Mouse (Mus musculus) limb, embryonic 12.5 days (tissue): ENCODE measurements at regions not wholly inside any gene's neighbourhood (a gene's known extent, or its start where the extent isn't known, plus 50 kb on each side); places are given as distances from the start of the nearest gene placed in this dataset.

Experiments used
- ATAC-seq: fragments of 200-750 bp; cut with Nextera tagmentation; 2 replicates; pipeline ENCODE4 v1.8.0; 2017; ENCODE audit warnings: low read depth, moderate TSS enrichment; ENCODE audit not compliant: insufficient number of reproducible peaks, insufficient read depth, low FRiP score, low TSS enrichment
- H3K27ac ChIP-seq: fragments of 300-500 bp; sonication (generic); 2 replicates; pipeline ENCODE4 v1.5.1; 2016; ENCODE audit warnings: mild to moderate bottlenecking, moderate library complexity
- H3K27me3 ChIP-seq: fragments of 300-500 bp; sonication (generic); 2 replicates; pipeline ENCODE4 v1.6.1; 2016; ENCODE audit warnings: mild to moderate bottlenecking, moderate library complexity
- H3K36me3 ChIP-seq: fragments of 300-500 bp; sonication (generic); 2 replicates; pipeline ENCODE4 v1.6.1; 2016; ENCODE audit warnings: mild to moderate bottlenecking, moderate library complexity
- H3K4me1 ChIP-seq: fragments of 300-500 bp; sonication (generic); replicated peaks from 2 replicates; pipeline ENCODE4 v1.6.1; 2016
- H3K4me2 ChIP-seq: fragments of 300-500 bp; sonication (generic); 2 replicates; pipeline ENCODE4 v1.6.1; 2016; ENCODE audit warnings: mild to moderate bottlenecking, moderate library complexity
- H3K4me3 ChIP-seq: fragments of 300-500 bp; sonication (generic); replicated peaks from 2 replicates; pipeline ENCODE4 v1.5.1; 2016; ENCODE audit warnings: mild to moderate bottlenecking
- H3K9ac ChIP-seq: fragments of 300-500 bp; sonication (generic); replicated peaks from 2 replicates; pipeline ENCODE4 v1.6.1; 2016; ENCODE audit warnings: mild to moderate bottlenecking, moderate library complexity
- H3K9me3 ChIP-seq: fragments of 300-500 bp; sonication (generic); 2 replicates; pipeline ENCODE4 v1.6.1; 2016; ENCODE audit warnings: mild to moderate bottlenecking, moderate library complexity
- WGBS: fragments of 180-500 bp; shearing (Covaris S2); methylation state at CpG from one replicate; pipeline ENCODE4 v1.1.7; 2016; 5-methylcytosine and 5-hydroxymethylcytosine counted together

DNA sequence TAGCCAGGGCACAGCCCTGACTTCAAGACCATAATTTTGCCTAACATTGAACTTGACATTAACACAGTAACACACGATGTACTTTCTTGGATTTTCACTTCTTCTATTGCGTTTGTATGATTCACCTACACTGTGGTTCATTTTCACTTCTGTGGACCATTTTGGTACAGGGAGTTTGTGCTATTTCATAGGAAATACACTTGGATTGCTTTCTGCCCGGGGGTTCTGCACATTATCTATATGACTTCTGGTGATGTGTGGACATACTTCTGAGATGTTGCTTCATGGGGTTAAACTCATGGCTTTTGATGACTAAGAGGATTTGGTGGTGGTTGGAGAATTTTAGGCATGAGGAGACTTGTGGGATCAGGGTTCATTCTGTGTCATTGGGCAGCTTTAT lies 640.4 kb upstream of the Gm19410 start:
- Histone ChIP-seq H3K36me3 (no peaks in the 10 kb centered on the region), H3K27me3 (no peaks in the 10 kb centered on the region), H3K9ac (no peak overlapping the region), H3K9me3 (no peaks in the 10 kb centered on the region), H3K4me3 (no peak overlapping the region), H3K27ac (no peak overlapping the region), H3K4me1 (peaks cover 3% of the 10 kb centered on the region; the same call in 1 of the 2 replicates), H3K4me2 (no peak overlapping the region)
- ATAC-seq: no peak
- 91% methylated on average over 3 of the region's 3 CpGs for WGBS

DNA sequence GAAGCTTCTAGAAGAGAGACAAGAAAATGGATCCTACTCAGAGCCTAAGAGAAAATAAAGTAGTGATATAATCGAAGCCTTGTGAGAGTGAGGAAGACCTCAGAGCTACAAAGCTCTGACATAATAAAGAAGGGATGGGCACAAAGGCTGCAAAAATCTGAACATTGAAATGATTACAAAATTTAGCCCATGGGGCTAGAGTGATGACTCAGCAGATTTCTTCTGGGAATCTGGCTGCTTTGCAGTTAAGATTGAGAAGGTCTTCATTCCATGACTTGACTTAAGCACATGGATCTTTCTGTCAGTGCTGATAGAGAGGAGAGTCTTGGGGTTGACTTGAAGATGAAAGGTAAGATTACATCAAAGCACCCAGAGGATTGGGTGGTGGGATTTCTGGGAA lies 633.3 kb upstream of the Gm19410 start:
- ATAC-seq: no peak
- Histone ChIP-seq H3K36me3 (no peaks in the 10 kb centered on the region), H3K4me1 (no peaks in the 10 kb centered on the region), H3K9me3 (no peaks in the 10 kb centered on the region), H3K9ac (no peak overlapping the region), H3K4me2 (no peak overlapping the region), H3K4me3 (no peak overlapping the region), H3K27ac (no peak overlapping the region), H3K27me3 (no peaks in the 10 kb centered on the region)
- 87% methylated on average over 1 of the region's 1 CpGs for WGBS

DNA sequence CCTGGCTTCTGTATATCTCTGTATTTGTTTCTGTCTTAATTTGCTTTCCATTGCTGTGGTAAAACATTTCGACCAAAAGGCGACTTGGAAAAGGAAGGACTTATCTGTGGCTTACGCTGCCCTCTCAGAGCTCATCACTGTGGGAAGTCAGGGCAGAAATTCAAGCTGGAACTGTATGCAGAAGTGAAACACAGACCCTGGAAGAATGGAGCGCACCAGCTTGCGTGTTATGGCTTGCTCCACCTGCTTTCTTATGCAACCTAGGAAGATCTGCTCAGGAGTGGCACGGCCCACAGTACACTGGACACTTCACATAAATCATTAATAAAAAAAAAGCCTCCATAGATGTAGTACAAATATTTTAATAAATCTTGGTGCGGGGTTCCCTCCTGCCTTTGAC lies 630.0 kb upstream of the Gm19410 start:
- 80% methylated on average over 7 of the region's 7 CpGs for WGBS

DNA sequence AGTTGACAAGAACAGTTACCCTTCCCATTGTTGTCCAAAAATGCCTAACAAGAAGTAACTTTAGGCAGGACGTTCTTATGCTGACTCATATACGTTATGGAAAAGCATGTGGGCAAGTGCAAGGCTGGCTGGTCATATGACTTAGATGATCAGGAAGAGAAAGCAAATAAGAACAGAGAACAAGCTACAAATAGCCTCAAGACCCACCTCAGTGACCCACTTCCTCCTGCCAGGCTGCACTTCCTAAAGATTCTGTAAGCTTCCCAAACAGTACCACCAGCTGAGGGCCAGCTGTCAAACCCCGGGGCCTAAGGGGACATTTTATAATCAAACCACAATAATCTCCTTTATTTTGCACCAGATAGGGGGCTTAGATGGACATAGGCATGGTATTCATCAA lies 628.9 kb upstream of the Gm19410 start:
- H3K4me1 ChIP-seq: no peaks in the 10 kb centered on the region
- 89% methylated on average over 3 of the region's 3 CpGs for WGBS
- H3K36me3 ChIP-seq: no peaks in the 10 kb centered on the region
- H3K27me3 ChIP-seq: no peaks in the 10 kb centered on the region
- ATAC-seq: no peak
- H3K9ac ChIP-seq: no peak overlapping the region
- no peak overlapping the region for H3K27ac ChIP-seq
- no peak overlapping the region for H3K4me2 ChIP-seq
- H3K4me3 ChIP-seq: no peak overlapping the region
- H3K9me3 ChIP-seq: no peaks in the 10 kb centered on the region

More for the DNA sequence above, 630.0 kb upstream of the Gm19410 start:
- no peak overlapping the region for H3K27ac ChIP-seq
- no peak overlapping the region for H3K9ac ChIP-seq
- no peaks in the 10 kb centered on the region for H3K27me3 ChIP-seq
- H3K4me3 ChIP-seq: no peak overlapping the region
- H3K9me3 ChIP-seq: no peaks in the 10 kb centered on the region
- H3K4me2 ChIP-seq: no peak overlapping the region
- no peaks in the 10 kb centered on the region for H3K36me3 ChIP-seq
- ATAC-seq: no peak
- H3K4me1 ChIP-seq: no peaks in the 10 kb centered on the region

DNA sequence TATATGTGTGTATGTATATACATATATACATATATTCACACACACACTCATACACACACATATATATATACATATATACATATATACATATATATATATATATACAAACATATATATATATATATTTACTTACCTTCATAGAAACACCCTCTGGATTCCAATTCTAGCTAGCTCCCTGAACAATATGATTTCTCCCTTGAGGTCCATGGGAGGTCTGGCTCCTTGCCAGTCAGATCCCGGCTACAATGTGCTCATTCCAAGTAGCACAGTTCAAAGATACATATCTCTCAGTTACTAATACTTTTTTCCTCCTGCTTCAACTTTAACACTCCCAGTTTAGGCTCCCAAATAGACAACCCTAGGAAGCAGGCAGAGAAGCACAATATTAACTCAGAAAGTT lies 624.8 kb upstream of the Gm19410 start:
- WGBS: 91% methylated on average over 1 of the region's 1 CpGs
- Histone ChIP-seq H3K27me3 (no peaks in the 10 kb centered on the region), H3K36me3 (no peaks in the 10 kb centered on the region), H3K4me2 (no peak overlapping the region), H3K4me1 (0 out of 2 replicates have a peak, but pooled peaks cover 5% of the 10 kb centered on the region), H3K4me3 (no peak overlapping the region), H3K27ac (no peak overlapping the region), H3K9me3 (no peaks in the 10 kb centered on the region), H3K9ac (no peak overlapping the region)
- no peak for ATAC-seq

DNA sequence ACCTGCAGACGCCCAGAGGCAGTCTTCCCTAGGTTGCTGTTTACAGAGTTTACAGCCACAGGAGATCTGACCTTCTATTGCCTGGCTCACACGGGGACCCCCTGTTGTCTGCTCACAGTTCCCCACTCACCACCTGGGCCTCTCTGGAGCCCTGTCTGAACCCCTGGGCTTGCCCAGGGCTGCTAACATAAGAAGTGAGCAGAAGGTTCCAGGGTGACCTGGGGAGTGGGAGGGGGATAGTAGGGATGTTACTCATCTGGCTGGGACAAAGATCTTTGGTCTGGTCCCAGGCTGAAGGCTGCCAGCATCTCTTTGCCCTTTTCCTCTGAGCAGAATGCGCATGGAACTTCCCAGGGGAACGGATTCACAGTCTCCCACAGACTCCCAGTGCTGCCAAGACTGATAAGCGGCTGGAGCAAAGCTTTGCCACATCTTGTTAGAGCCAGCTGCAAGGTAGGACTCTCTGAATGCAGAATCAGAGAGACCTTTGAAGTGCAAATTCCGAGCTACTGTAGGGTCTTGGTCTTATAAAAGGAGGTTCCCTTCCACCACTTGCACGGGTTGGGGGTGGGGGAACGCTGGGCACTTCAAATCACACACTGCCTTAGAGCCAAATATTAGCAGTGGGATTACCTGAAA lies 622.5 kb upstream of the Gm19410 start:
- 0 out of 2 replicates have a peak, but pooled peaks cover 5% of the 10 kb centered on the region for H3K4me1 ChIP-seq
- no peak overlapping the region for H3K4me2 ChIP-seq
- no peak overlapping the region for H3K27ac ChIP-seq
- no peak overlapping the region for H3K9ac ChIP-seq
- no peak overlapping the region for H3K4me3 ChIP-seq
- 21% methylated on average over 8 of the region's 8 CpGs for WGBS
- H3K9me3 ChIP-seq: no peaks in the 10 kb centered on the region
- no peak for ATAC-seq
- no peaks in the 10 kb centered on the region for H3K36me3 ChIP-seq
- H3K27me3 ChIP-seq: no peaks in the 10 kb centered on the region

DNA sequence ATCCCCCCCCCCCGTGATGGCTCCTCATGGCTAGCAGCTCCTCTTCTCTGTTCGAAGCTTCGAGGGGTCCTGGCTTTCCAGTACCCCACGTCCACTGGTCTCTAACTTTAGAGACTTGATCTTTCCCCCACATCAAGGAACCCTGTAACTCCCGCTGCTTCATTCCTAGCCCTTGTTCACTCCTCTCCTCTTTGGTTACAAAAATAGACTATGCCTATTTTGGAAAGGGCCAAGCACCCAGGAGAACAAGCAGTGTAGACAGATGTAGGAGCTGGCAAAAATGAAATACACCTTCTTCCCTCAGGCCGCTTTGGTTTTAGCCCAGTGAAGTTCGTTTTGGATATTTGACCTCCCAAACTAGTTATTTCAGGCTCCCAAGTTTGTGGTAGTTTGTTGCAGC lies 621.9 kb upstream of the Gm19410 start:
- Histone ChIP-seq H3K36me3 (no peaks in the 10 kb centered on the region), H3K9ac (no peak overlapping the region), H3K4me2 (no peak overlapping the region), H3K4me1 (0 out of 2 replicates have a peak, but pooled peaks cover 5% of the 10 kb centered on the region), H3K27ac (no peak overlapping the region), H3K4me3 (no peak overlapping the region), H3K27me3 (no peaks in the 10 kb centered on the region), H3K9me3 (no peaks in the 10 kb centered on the region)
- no peak for ATAC-seq
- WGBS: 50% methylated on average over 7 of the region's 7 CpGs

DNA sequence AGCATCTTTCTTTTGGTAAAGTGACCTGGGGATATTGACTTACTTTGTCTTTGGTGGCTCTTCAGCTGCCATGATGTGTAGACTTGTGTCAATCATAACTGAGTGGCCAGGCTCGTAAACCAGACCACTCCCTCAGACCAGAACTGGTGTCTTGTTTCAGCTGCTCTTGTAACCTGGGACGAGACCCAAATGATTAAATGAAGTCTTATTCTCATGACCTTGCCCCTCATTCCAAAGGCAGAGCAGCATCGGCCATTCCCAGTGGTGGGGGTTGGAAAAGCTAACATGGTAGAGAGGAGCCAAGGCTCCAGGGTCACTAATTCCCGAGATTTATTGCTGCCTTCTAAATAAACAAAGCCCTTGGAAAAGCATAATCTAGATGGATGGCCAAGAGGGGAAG lies 621.2 kb upstream of the Gm19410 start:
- Histone ChIP-seq H3K27me3 (no peaks in the 10 kb centered on the region), H3K9ac (no peak overlapping the region), H3K4me3 (no peak overlapping the region), H3K9me3 (no peaks in the 10 kb centered on the region), H3K27ac (no peak overlapping the region), H3K4me2 (no peak overlapping the region), H3K4me1 (0 out of 2 replicates have a peak, but pooled peaks cover 5% of the 10 kb centered on the region), H3K36me3 (no peaks in the 10 kb centered on the region)
- no peak for ATAC-seq
- WGBS: 31% methylated on average over 4 of the region's 4 CpGs

DNA sequence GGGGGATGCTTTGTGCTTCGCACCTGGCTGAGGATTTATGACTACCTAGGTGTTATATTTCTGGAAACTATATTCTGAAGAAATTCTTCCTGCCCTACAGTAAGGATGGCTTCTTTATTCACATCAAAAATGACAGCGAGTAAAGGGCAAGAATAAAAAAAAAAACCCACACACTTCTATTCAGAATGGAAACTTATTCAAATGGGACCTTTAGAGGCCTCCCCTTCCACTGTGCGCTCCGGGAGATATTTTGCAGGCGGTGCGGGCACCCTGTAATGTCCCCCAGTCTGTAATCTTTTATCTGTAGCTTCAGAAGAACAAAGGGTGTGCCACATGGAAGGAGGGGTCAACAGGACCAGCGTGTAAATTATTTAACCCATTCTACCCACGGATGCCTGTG lies 618.1 kb upstream of the Gm19410 start:
- Histone ChIP-seq H3K9ac (no peak overlapping the region), H3K9me3 (no peaks in the 10 kb centered on the region), H3K27me3 (no peaks in the 10 kb centered on the region), H3K36me3 (no peaks in the 10 kb centered on the region), H3K4me2 (no peak overlapping the region), H3K27ac (no peak overlapping the region), H3K4me1 (0 out of 2 replicates have a peak, but pooled peaks cover 5% of the 10 kb centered on the region), H3K4me3 (no peak overlapping the region)
- no peak for ATAC-seq
- WGBS: 93% methylated on average over 8 of the region's 8 CpGs

DNA sequence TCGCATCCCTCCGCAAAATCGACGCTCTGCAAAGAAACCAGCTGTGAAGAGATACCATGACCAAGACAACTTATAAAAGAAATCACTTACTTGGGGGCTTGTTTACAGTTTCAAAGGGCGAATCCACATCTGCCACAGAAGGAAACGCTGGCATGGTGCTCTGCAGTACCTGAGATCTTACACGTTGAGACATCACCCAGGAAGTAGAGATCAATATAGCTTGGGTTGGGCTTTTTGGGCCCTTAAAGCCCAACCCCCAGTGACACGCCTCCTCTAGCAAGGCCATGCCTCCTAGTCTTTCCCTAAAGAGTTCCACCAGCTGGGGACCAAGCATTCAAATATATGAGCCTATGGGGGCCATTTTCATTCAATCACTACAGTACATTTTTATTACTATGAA lies 617.6 kb upstream of the Gm19410 start:
- Histone ChIP-seq H3K4me3 (no peak overlapping the region), H3K9ac (no peak overlapping the region), H3K4me2 (no peak overlapping the region), H3K4me1 (0 out of 2 replicates have a peak, but pooled peaks cover 5% of the 10 kb centered on the region), H3K27me3 (no peaks in the 10 kb centered on the region), H3K36me3 (no peaks in the 10 kb centered on the region), H3K27ac (no peak overlapping the region), H3K9me3 (no peaks in the 10 kb centered on the region)
- 92% methylated on average over 8 of the region's 8 CpGs for WGBS
- no peak for ATAC-seq

DNA sequence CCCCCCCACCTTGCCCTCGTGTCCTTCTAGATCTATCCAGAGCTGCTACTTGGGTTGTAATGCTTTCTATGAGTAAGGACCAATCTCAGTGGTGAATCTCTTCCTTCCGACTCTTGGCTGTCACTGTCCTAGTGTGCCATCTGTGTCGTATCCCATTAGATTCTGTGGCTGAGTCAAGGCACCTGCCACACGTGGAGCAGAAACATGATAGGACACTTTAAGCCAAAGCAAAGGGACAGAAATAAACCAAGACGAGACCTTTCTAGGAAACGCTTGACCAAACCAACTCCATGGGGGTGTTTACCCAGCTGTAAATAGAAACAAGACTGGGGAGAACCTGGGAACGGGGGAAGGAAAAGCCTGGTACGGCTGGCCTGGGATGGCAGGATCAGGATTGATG lies 613.0 kb upstream of the Gm19410 start:
- 79% methylated on average over 8 of the region's 8 CpGs for WGBS
- Histone ChIP-seq H3K9ac (no peak overlapping the region), H3K4me1 (no peaks in the 10 kb centered on the region), H3K36me3 (no peaks in the 10 kb centered on the region), H3K4me3 (no peak overlapping the region), H3K27ac (no peak overlapping the region), H3K9me3 (no peaks in the 10 kb centered on the region), H3K4me2 (no peak overlapping the region), H3K27me3 (no peaks in the 10 kb centered on the region)
- no peak for ATAC-seq

DNA sequence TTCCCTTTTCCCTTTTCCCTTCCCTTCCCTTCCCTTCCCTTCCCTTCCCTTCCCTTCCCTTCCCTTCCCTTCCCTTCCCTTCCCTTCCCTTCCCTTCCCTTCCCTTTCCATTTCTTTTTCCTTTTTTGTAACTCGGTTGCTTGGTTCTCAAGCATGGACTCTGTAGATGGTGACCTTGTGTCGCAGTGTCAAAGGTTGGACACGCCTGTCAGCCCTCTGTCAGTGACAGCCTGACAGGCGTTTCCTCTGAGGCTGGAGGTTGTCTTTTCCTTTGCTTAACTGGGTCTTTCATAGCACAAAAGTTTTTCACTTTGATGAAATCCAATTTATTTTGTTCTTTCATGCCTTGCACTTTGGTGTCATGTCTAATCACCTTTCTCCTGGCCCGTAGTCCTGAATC lies 609.3 kb upstream of the Gm19410 start:
- H3K27me3 ChIP-seq: no peaks in the 10 kb centered on the region
- H3K27ac ChIP-seq: no peak overlapping the region
- 65% methylated on average over 5 of the region's 5 CpGs for WGBS
- H3K36me3 ChIP-seq: no peaks in the 10 kb centered on the region
- H3K9ac ChIP-seq: no peak overlapping the region
- H3K4me2 ChIP-seq: no peak overlapping the region
- H3K4me3 ChIP-seq: no peak overlapping the region
- H3K4me1 ChIP-seq: no peaks in the 10 kb centered on the region
- ATAC-seq: no peak
- no peaks in the 10 kb centered on the region for H3K9me3 ChIP-seq
